Mouse (Mus musculus) mature B cell (primary cell): Measurements from ENCODE around the gene Adk.

ENCODE experiments used
- in situ Hi-C: fragments of 300-500 bp; cut with MboI; formaldehyde crosslinking; loops from 2 replicates; pipeline ENCODE4 v1.14.3; 2019

The Adk gene

GRCm38 (mm10) chr14:21275786-21276185 is 223.4 kb downstream of the Adk start:
- in situ Hi-C loops, result no loop called here

- in situ Hi-C loops, result no loop called here
Observed at GRCm38 (mm10) chr14:21278290-21278689, 225.9 kb downstream of the Adk start.

GRCm38 (mm10) chr14:21278907-21279535 is 226.6 kb downstream of the Adk start:
- in situ Hi-C loops, result no loop called here

- in situ Hi-C loops, result no loop called here
Observed at GRCm38 (mm10) chr14:21280451-21280850, 228.1 kb downstream of the Adk start.

- in situ Hi-C loops, result no loop called here
Observed at GRCm38 (mm10) chr14:21281506-21281905, 229.1 kb downstream of the Adk start.

- in situ Hi-C loops, result no loop called here
Observed at GRCm38 (mm10) chr14:21284116-21284515, 231.7 kb downstream of the Adk start.

GRCm38 (mm10) chr14:21284847-21285246 is 232.5 kb downstream of the Adk start:
- in situ Hi-C loops, result no loop called here

- in situ Hi-C loops, result no loop called here
Observed at GRCm38 (mm10) chr14:21286274-21286673, 233.9 kb downstream of the Adk start.

GRCm38 (mm10) chr14:21287726-21288442 is 235.5 kb downstream of the Adk start:
- in situ Hi-C loops, result no loop called here

- in situ Hi-C loops, result no loop called here
Observed at GRCm38 (mm10) chr14:21299743-21300142, 247.4 kb downstream of the Adk start.

- in situ Hi-C loops, result no loop called here
Observed at GRCm38 (mm10) chr14:21304815-21305214, 252.4 kb downstream of the Adk start.

- in situ Hi-C loops, result no loop called here
Observed at GRCm38 (mm10) chr14:21308349-21308936, 256.1 kb downstream of the Adk start.

- in situ Hi-C loops, result no loop called here
Observed at GRCm38 (mm10) chr14:21310530-21310929, 258.2 kb downstream of the Adk start.

GRCm38 (mm10) chr14:21313561-21314342 is 261.4 kb downstream of the Adk start:
- in situ Hi-C loops, result no loop called here

- in situ Hi-C loops, result no loop called here
Observed at GRCm38 (mm10) chr14:21314466-21314865, 262.1 kb downstream of the Adk start.

- in situ Hi-C loops, result no loop called here
Observed at GRCm38 (mm10) chr14:21334826-21335225, 282.5 kb downstream of the Adk start.

- in situ Hi-C loops, result no loop called here
Observed at GRCm38 (mm10) chr14:21335691-21336314, 283.4 kb downstream of the Adk start.

- in situ Hi-C loops, result no loop called here
Observed at GRCm38 (mm10) chr14:21337948-21338347, 285.6 kb downstream of the Adk start.

- in situ Hi-C loops, result no loop called here
Observed at GRCm38 (mm10) chr14:21341195-21341594, 288.8 kb downstream of the Adk start.

GRCm38 (mm10) chr14:21342984-21343383 is 290.6 kb downstream of the Adk start:
- in situ Hi-C loops, result no loop called here

GRCm38 (mm10) chr14:21344896-21345295 is 292.5 kb downstream of the Adk start:
- in situ Hi-C loops, result no loop called here
